Mouse (Mus musculus) MEL (cell line): ENCODE results near the gene Naaladl2. TPM values are rescaled to one million over a fixed set of nuclear protein-coding genes. Genes with fewer than 3 reads are reported as not detected.

Source experiments
- DNase-seq: peaks from one replicate; pipeline ENCODE4 v3.0.0; 2011; ENCODE audit warnings: low read depth, low spot score
- H3K27ac ChIP-seq: 2 replicates; pipeline ENCODE4 v1.5.1; 2012; ENCODE audit warnings: low read depth, mild to moderate bottlenecking, control low read depth, low read length, moderate library complexity; ENCODE audit not compliant: control insufficient read depth
- H3K27me3 ChIP-seq, 2 experiments: fragments of 150-350 bp in 1 of 2; sonication (generic) in 1 of 2; 2 replicates each; pipeline ENCODE4 v1.6.1; 2012; ENCODE audit warnings: low read length in 2 of 2, mild to moderate bottlenecking in 2 of 2, improper control_type of control experiment in 1 of 2, moderate library complexity in 1 of 2; ENCODE audit not compliant: insufficient read depth in 2 of 2, control insufficient read depth in 1 of 2
- H3K36me3 ChIP-seq, 2 experiments: 2 replicates each; pipeline ENCODE4 v1.6.1; 2012 to 2014; ENCODE audit warnings: low read length in 2 of 2, improper control_type of control experiment in 1 of 2, inconsistent platforms in 1 of 2, mild to moderate bottlenecking in 1 of 2; ENCODE audit not compliant: insufficient read depth in 2 of 2, control insufficient read depth in 1 of 2
- H3K4me1 ChIP-seq, 2 experiments: fragments of 150-350 bp in 1 of 2; sonication (generic) in 1 of 2; 2 replicates each; pipeline ENCODE4 v1.6.1; 2012; ENCODE audit warnings: low read length in 2 of 2, improper control_type of control experiment in 1 of 2, mild to moderate bottlenecking in 1 of 2; ENCODE audit not compliant: insufficient read depth in 2 of 2, control insufficient read depth in 1 of 2
- H3K4me3 ChIP-seq, 2 experiments: fragments of 150-350 bp in 1 of 2; sonication (generic) in 1 of 2; 2 replicates each; pipeline ENCODE4 v1.5.1; 2012; ENCODE audit warnings: low read depth in 2 of 2, low read length in 2 of 2, mild to moderate bottlenecking in 2 of 2, moderate library complexity in 2 of 2, control low read depth in 1 of 2, improper control_type of control experiment in 1 of 2; ENCODE audit not compliant: control insufficient read depth in 1 of 2, insufficient read depth in 1 of 2
- H3K79me2 ChIP-seq: 2 replicates; pipeline ENCODE4 v1.6.1; 2012; ENCODE audit warnings: mild to moderate bottlenecking, low read length, moderate library complexity; ENCODE audit not compliant: control insufficient read depth, poor library complexity, insufficient read depth
- H3K9ac ChIP-seq: 2 replicates; pipeline ENCODE4 v1.6.1; 2012; ENCODE audit warnings: low read depth, mild to moderate bottlenecking, control low read depth, low read length, moderate library complexity; ENCODE audit not compliant: control insufficient read depth, poor library complexity, severe bottlenecking
- H3K9me3 ChIP-seq: fragments of 150-350 bp; sonication (generic); replicated peaks from 2 replicates; pipeline ENCODE4 v1.6.1; 2012; ENCODE audit warnings: mild to moderate bottlenecking, low read length, improper control_type of control experiment, moderate library complexity; ENCODE audit not compliant: insufficient read depth
- BHLHE40 ChIP-seq: IDR thresholded peaks from 2 replicates; pipeline ENCODE4 v1.6.1; 2012; ENCODE audit warnings: low read depth, mild to moderate bottlenecking, inconsistent platforms, low read length, improper control_type of control experiment, borderline replicate concordance
- CHD2 ChIP-seq: IDR thresholded peaks from 2 replicates; pipeline ENCODE4 v1.6.1; 2011; ENCODE audit warnings: low read length, improper control_type of control experiment
- CTCF ChIP-seq, 3 experiments: IDR thresholded peaks in 2 of 3; conservative IDR thresholded peaks in 1 of 3; 2 replicates each; pipeline ENCODE4 v1.5.1; 2011 to 2012; ENCODE audit warnings: low read length in 3 of 3, low read depth in 2 of 3, mild to moderate bottlenecking in 2 of 3, improper control_type of control experiment in 1 of 3, inconsistent platforms in 1 of 3, mixed read lengths in 1 of 3, moderate library complexity in 1 of 3; ENCODE audit not compliant: control insufficient read depth in 1 of 3, insufficient read depth in 1 of 3, poor library complexity in 1 of 3, severe bottlenecking in 1 of 3
- E2F4 ChIP-seq: IDR thresholded peaks from 2 replicates; pipeline ENCODE4 v1.6.1; 2011; ENCODE audit warnings: low read depth, low read length, improper control_type of control experiment, borderline replicate concordance
- ELF1 ChIP-seq: IDR thresholded peaks from 2 replicates; pipeline ENCODE4 v1.6.1; 2014; ENCODE audit warnings: low read depth, mild to moderate bottlenecking, inconsistent platforms, low read length, improper control_type of control experiment, moderate library complexity
- EP300 ChIP-seq, 2 experiments: IDR thresholded peaks; 2 replicates each; pipeline ENCODE4 v1.6.1; 2011; ENCODE audit warnings: improper control_type of control experiment in 2 of 2, low read length in 2 of 2, low read depth in 1 of 2, mild to moderate bottlenecking in 1 of 2
- ETS1 ChIP-seq: IDR thresholded peaks from 2 replicates; pipeline ENCODE4 v1.6.1; 2012; ENCODE audit warnings: low read depth, mild to moderate bottlenecking, inconsistent platforms, low read length, improper control_type of control experiment, moderate library complexity
- GATA1 ChIP-seq: IDR thresholded peaks from 2 replicates; pipeline ENCODE4 v1.6.1; 2011; ENCODE audit warnings: low read depth, low read length, improper control_type of control experiment
- HCFC1 ChIP-seq: IDR thresholded peaks from 2 replicates; pipeline ENCODE4 v1.6.1; 2012; ENCODE audit warnings: low read depth, mild to moderate bottlenecking, inconsistent platforms, low read length, improper control_type of control experiment, moderate library complexity
- JUND ChIP-seq: IDR thresholded peaks from 2 replicates; pipeline ENCODE4 v1.6.1; 2011; ENCODE audit warnings: low read depth, mild to moderate bottlenecking, improper control_type of control experiment, low read length
- KAT2A ChIP-seq: conservative IDR thresholded peaks from 2 replicates; pipeline ENCODE4 v1.6.1; 2012; ENCODE audit warnings: low read depth, low read length, improper control_type of control experiment, inconsistent platforms
- MAFK ChIP-seq: IDR thresholded peaks from 2 replicates; pipeline ENCODE4 v1.6.1; 2011; ENCODE audit warnings: low read depth, mild to moderate bottlenecking, low read length, improper control_type of control experiment, borderline replicate concordance
- MEF2A ChIP-seq: IDR thresholded peaks from 2 replicates; pipeline ENCODE4 v1.6.1; 2014; ENCODE audit warnings: low read depth, mild to moderate bottlenecking, inconsistent platforms, low read length, improper control_type of control experiment; ENCODE audit not compliant: poor library complexity, insufficient replicate concordance, severe bottlenecking; ENCODE audit errors: extremely low read depth
- MYB ChIP-seq: IDR thresholded peaks from 2 replicates; pipeline ENCODE4 v1.6.1; 2011; ENCODE audit warnings: mild to moderate bottlenecking, low read depth, low read length, improper control_type of control experiment
- MYC ChIP-seq: IDR thresholded peaks from 2 replicates; pipeline ENCODE4 v1.6.1; 2011; ENCODE audit warnings: low read depth, mild to moderate bottlenecking, low read length, improper control_type of control experiment, moderate library complexity
- NRF1 ChIP-seq: IDR thresholded peaks from 2 replicates; pipeline ENCODE4 v1.6.1; 2014; ENCODE audit warnings: low read depth, mild to moderate bottlenecking, inconsistent platforms, low read length, improper control_type of control experiment, moderate library complexity; ENCODE audit not compliant: poor library complexity, insufficient read depth, severe bottlenecking
- POLR2A ChIP-seq, 2 experiments: IDR thresholded peaks; 2 replicates each; pipeline ENCODE4 v1.6.1; 2011 to 2012; ENCODE audit warnings: low read length in 2 of 2, mild to moderate bottlenecking in 2 of 2, control low read depth in 1 of 2, improper control_type of control experiment in 1 of 2, low read depth in 1 of 2, moderate library complexity in 1 of 2; ENCODE audit not compliant: control insufficient read depth in 1 of 2, insufficient read depth in 1 of 2, poor library complexity in 1 of 2
- POLR2AphosphoS2 ChIP-seq: IDR thresholded peaks from 2 replicates; pipeline ENCODE4 v1.6.1; 2011; ENCODE audit warnings: low read length, improper control_type of control experiment
- POLR2AphosphoS5 ChIP-seq: IDR thresholded peaks from 2 replicates; pipeline ENCODE4 v1.6.1; 2012; ENCODE audit warnings: low read depth, borderline replicate concordance, mild to moderate bottlenecking, inconsistent platforms, low read length, moderate library complexity, mixed read lengths
- RAD21 ChIP-seq: IDR thresholded peaks from 2 replicates; pipeline ENCODE4 v1.6.1; 2011; ENCODE audit warnings: mild to moderate bottlenecking, low read depth, low read length, improper control_type of control experiment
- RCOR1 ChIP-seq: IDR thresholded peaks from 2 replicates; pipeline ENCODE4 v1.6.1; 2012; ENCODE audit warnings: low read depth, mild to moderate bottlenecking, inconsistent platforms, low read length, improper control_type of control experiment
- SIN3A ChIP-seq: IDR thresholded peaks from 2 replicates; pipeline ENCODE4 v1.6.1; 2012; ENCODE audit warnings: low read length, improper control_type of control experiment, inconsistent platforms
- SMC3 ChIP-seq: IDR thresholded peaks from 2 replicates; pipeline ENCODE4 v1.6.1; 2011; ENCODE audit warnings: low read depth, low read length, improper control_type of control experiment
- TCF12 ChIP-seq: IDR thresholded peaks from 2 replicates; pipeline ENCODE4 v1.6.1; 2014; ENCODE audit warnings: low read depth, mild to moderate bottlenecking, inconsistent platforms, low read length, improper control_type of control experiment, moderate library complexity
- UBTF ChIP-seq: IDR thresholded peaks from 2 replicates; pipeline ENCODE4 v1.6.1; 2012; ENCODE audit warnings: low read depth, mild to moderate bottlenecking, inconsistent platforms, low read length, improper control_type of control experiment, moderate library complexity, borderline replicate concordance; ENCODE audit not compliant: insufficient read depth
- USF1 ChIP-seq: IDR thresholded peaks from 2 replicates; pipeline ENCODE4 v1.6.1; 2014; ENCODE audit warnings: low read depth, mild to moderate bottlenecking, inconsistent platforms, low read length, improper control_type of control experiment, moderate library complexity
- ZC3H11A ChIP-seq: IDR thresholded peaks from 2 replicates; pipeline ENCODE4 v1.6.1; 2012; ENCODE audit warnings: low read depth, mild to moderate bottlenecking, inconsistent platforms, low read length, improper control_type of control experiment
- ZKSCAN1 ChIP-seq: IDR thresholded peaks from 2 replicates; pipeline ENCODE4 v1.6.1; 2012; ENCODE audit warnings: low read depth, mild to moderate bottlenecking, inconsistent platforms, low read length, improper control_type of control experiment, moderate library complexity
- ZMIZ1 ChIP-seq: IDR thresholded peaks from 2 replicates; pipeline ENCODE4 v1.6.1; 2012; ENCODE audit warnings: low read depth, mild to moderate bottlenecking, inconsistent platforms, low read length, improper control_type of control experiment, moderate library complexity
- polyA plus RNA-seq, 2 experiments: library from polyadenylated mRNA; stranded (reverse) in 1 of 2; unstranded in 1 of 2; fragments of >175 nt in 1 of 2; fragments of >200 nt in 1 of 2; gene quantifications; 2 replicates each; pipeline versions ENCODE4 v1.2.1 to v1.2.4; 2012; ENCODE audit warnings: low replicate concordance in 2 of 2, low read depth in 1 of 2; ENCODE audit not compliant: insufficient read length in 2 of 2, insufficient read depth in 1 of 2, missing spikeins in 1 of 2
- total RNA-seq: library from RNA; depleted of rRNA; stranded (reverse); fragments of 300-350 nt; gene quantifications from 2 replicates; pipeline ENCODE4 v1.2.3, GENCODE M21; 2012

Gene Naaladl2
- total and polyA plus RNA-seq, 3 experiments: 0.17 TPM; not detected in 2

DNA sequence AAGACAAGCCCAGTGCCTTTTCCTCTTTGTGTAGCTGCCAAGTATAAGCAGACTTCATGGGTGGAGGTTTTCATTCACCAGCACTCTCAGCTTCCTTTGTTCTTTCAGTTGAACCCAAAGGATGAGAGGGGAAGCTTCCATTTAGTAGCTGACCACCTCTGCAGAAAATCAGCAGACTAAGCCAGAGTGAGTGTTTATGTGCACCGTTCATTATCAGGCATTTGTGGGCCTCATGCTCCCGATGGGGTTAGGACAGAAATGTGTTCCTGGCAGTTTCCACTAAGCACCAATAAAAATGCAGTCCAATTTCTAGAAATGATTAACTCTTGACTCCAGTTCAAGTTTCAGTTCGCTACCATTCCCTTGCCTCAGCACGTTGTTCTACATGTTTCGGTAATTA lies 1206.8 kb downstream of the Naaladl2 start:
- H3K27me3 ChIP-seq: no peaks in the 10 kb centered on the region
- no peak for TF ChIP-seq CHD2
- TF ChIP-seq SMC3: no peak
- 0 out of 2 replicates have a peak, but pooled peaks have one; percentile 1 for TF ChIP-seq GATA1
- 0 out of 4 replicates have a peak, but pooled peaks of 1 of the 2 experiments have one; percentile 16 for TF ChIP-seq EP300 (IDR thresholded peaks at IDR 0.05; ENCODE audit: low read depth in 1 of 2, low read length in 2 of 2)
- DNase-seq: peak; percentile 51
- peaks cover 0 to 5% of the 10 kb centered on the region in 2 experiments; a peak in 2 of 4 replicates for H3K36me3 ChIP-seq
- H3K4me1 ChIP-seq: peaks cover 0 to 7% of the 10 kb centered on the region in 2 experiments; a peak in 2 of 4 replicates
- H3K9ac ChIP-seq: peak overlapping the region; percentile 15; the same call in 1 of the 2 replicates
- H3K27ac ChIP-seq: no peak overlapping the region
- H3K79me2 ChIP-seq: no peaks in the 10 kb centered on the region
- peak overlapping the region in 1 of 2 experiments; percentile 19; a peak in 1 of 4 replicates for H3K4me3 ChIP-seq
- H3K9me3 ChIP-seq: no peaks in the 10 kb centered on the region

- no peaks in the 10 kb centered on the region for H3K9me3 ChIP-seq
- H3K36me3 ChIP-seq: peaks cover 0 to 37% of the 10 kb centered on the region in 2 experiments; a peak in 2 of 4 replicates
- no peaks in the 10 kb centered on the region for H3K79me2 ChIP-seq
- H3K4me1 ChIP-seq: peaks cover 12 to 28% of the 10 kb centered on the region in 2 experiments
- H3K9ac ChIP-seq: peak overlapping the region; percentile 67
- peak overlapping the region; percentile 96 for H3K27ac ChIP-seq
- H3K27me3 ChIP-seq: no peaks in the 10 kb centered on the region
- DNase-seq: peak; percentile 97
- H3K4me3 ChIP-seq: peak overlapping the region in 1 of 2 experiments; percentile 34; a peak in 2 of 4 replicates
- TF ChIP-seq BHLHE40 (peak; percentile 98), ELF1 (no peak), EP300 (IDR thresholded peaks at IDR 0.05; ENCODE audit: low read depth in 1 of 2, low read length in 2 of 2) (peak; percentile 99 to 100), MYC (peak; percentile 89), ZC3H11A (no peak), E2F4 (no peak), POLR2AphosphoS2 (peak; percentile 67; the same call in 1 of the 2 replicates), CTCF (IDR thresholded peaks at IDR 0.05 in 2 of 3, conservative IDR thresholded peaks at IDR 0.05 in 1 of 3; ENCODE audit: control insufficient read depth in 1 of 3, insufficient read depth in 1 of 3, low read depth in 2 of 3, low read length in 3 of 3, poor library complexity in 1 of 3, severe bottlenecking in 1 of 3) (no peak), POLR2A (IDR thresholded peaks at IDR 0.05; ENCODE audit: control insufficient read depth in 1 of 2, insufficient read depth in 1 of 2, low read depth in 1 of 2, low read length in 2 of 2, poor library complexity in 1 of 2) (peak in 1 of 2 experiments; percentile 60; a peak in 2 of 4 replicates), NRF1 (no peak), UBTF (no peak), KAT2A (no peak), RCOR1 (peak; percentile 62), MAFK (peak; percentile 60; the same call in 1 of the 2 replicates), POLR2AphosphoS5 (no peak), USF1 (peak; percentile 18; the same call in 1 of the 2 replicates), ZMIZ1 (peak; percentile 72; the same call in 1 of the 2 replicates), JUND (peak; percentile 79), MYB (peak; percentile 99), GATA1 (peak; percentile 95), SMC3 (peak; percentile 24), MEF2A (no peak; the same call in 1 of the 2 replicates), CHD2 (no peak), HCFC1 (peak; percentile 54), TCF12 (peak; percentile 95), SIN3A (peak; percentile 91), ZKSCAN1 (no peak), ETS1 (peak; percentile 89), RAD21 (peak; percentile 15)
Measured at GRCm38 (mm10) chr3:23928097-23928496, 1216.0 kb downstream of the Naaladl2 start.
